Mouse (Mus musculus) cortical plate, adult 2 months (tissue): ENCODE results near the gene Adamtsl4.

Experiments used
- CTCF ChIP-seq: fragments of 200-500 bp; IDR thresholded peaks from 2 replicates; pipeline ENCODE4 v1.5.1; 2011; ENCODE audit warnings: mild to moderate bottlenecking, control low read depth, low read length; ENCODE audit not compliant: insufficient read depth; ENCODE audit errors: extremely low read depth
- POLR2A ChIP-seq: fragments of 200-500 bp; IDR thresholded peaks from 2 replicates; pipeline ENCODE4 v1.6.1; 2011; ENCODE audit warnings: mild to moderate bottlenecking, low read length, control low read depth; ENCODE audit not compliant: insufficient read depth; ENCODE audit errors: extremely low read depth

DNA sequence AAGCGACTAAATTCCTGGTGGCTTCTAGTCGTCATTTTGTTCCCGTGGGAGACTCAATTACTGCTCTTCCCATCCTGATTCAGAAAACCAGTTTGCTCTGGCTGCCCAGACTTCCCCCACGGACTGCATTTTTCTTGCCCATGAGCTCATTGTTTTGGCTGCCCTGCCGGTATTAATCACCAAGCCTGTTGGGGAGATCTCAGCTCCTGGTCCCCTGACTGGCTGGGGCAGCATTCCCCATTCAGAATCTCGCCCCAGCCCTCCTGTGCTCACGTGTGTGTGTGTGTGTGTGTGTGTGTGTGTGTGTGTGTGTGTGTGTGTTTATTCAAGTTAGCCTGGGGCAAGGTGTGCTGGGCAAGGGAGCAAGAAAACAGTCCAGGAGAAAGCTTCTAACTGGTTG lies 19.7 kb downstream of the Adamtsl4 start:
- TF ChIP-seq POLR2A = no peak
- no peak for TF ChIP-seq CTCF
